27 mouse cellular contexts compared by ENCODE assay signal in the genomic region with DNA sequence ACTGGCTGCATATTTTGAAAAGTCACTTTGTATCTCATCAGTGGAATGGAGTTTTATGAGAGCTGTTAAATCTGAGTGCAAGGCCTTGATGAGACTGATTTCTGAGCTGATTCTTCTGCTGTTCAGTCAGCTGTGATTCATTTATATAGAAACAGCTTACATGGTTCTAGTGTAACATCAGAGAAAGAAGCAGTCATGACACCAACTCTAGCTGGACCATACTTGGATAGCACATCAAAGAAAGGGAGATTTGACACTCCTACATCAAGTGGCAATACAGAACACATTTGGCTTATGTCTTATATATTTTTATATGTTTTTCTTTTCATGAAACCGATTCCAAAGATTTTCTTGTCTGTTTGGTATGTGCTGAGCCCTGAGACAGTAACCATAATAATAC.
"Had no signal": no experiment of that assay in that cellular context is flagged by ENCODE, and none has a peak within 500 bp of the region (broad histone marks: within the 10 kb centered on the region; RNA-seq: fewer than 3 reads in every experiment).

No protein-coding gene starts in this region.

- H3K27me3 ChIP-seq: heart, embryonic 13.5 days; heart, embryonic 15.5 days; hindbrain, embryonic 12.5 days; intestine, embryonic 15.5 days; limb, embryonic 12.5 days; liver, embryonic 13.5 days; liver, embryonic 15.5 days had no signal

- H3K4me3 ChIP-seq: gastrocnemius, adult 2 months; heart, adult 2 months; heart, embryonic 13.5 days; heart, embryonic 15.5 days; hindbrain, embryonic 10.5 days; hindbrain, embryonic 12.5 days; intestine, embryonic 15.5 days; layer of hippocampus, adult 2 months; left cerebral cortex, adult 2 months; limb, embryonic 10.5 days; limb, embryonic 12.5 days; liver, embryonic 13.5 days; liver, embryonic 15.5 days had no signal

- H3K9me3 ChIP-seq: heart, embryonic 13.5 days; heart, embryonic 15.5 days; hindbrain, embryonic 10.5 days; hindbrain, embryonic 12.5 days; intestine, embryonic 15.5 days; limb, embryonic 10.5 days; limb, embryonic 12.5 days; liver, embryonic 13.5 days; liver, embryonic 15.5 days had no signal

- H3K27ac ChIP-seq: gastrocnemius, adult 2 months; heart, adult 2 months; heart, embryonic 13.5 days; heart, embryonic 15.5 days; hindbrain, embryonic 10.5 days; hindbrain, embryonic 12.5 days; hindbrain, embryonic 14.5 days; intestine, embryonic 15.5 days; layer of hippocampus, adult 2 months; left cerebral cortex, adult 2 months; limb, embryonic 10.5 days; limb, embryonic 12.5 days; liver, embryonic 13.5 days; liver, embryonic 15.5 days had no signal

- H3K36me3 ChIP-seq: heart, embryonic 13.5 days; heart, embryonic 15.5 days; hindbrain, embryonic 10.5 days; hindbrain, embryonic 12.5 days; intestine, embryonic 15.5 days; limb, embryonic 10.5 days; limb, embryonic 12.5 days; liver, embryonic 13.5 days; liver, embryonic 15.5 days had no signal

- H3K9ac ChIP-seq: heart, embryonic 13.5 days; heart, embryonic 15.5 days; hindbrain, embryonic 12.5 days; hindbrain, embryonic 14.5 days; intestine, embryonic 15.5 days; limb, embryonic 12.5 days; liver, embryonic 13.5 days; liver, embryonic 15.5 days had no signal

- ATAC-seq: hindbrain, embryonic 16.5 days; inflammation-experienced regulatory T-cells, adult 6 months; intestine, embryonic 15.5 days; intestine, postnatal 0 days had no signal

- DNase-seq: gastrocnemius, adult 2 months; gastrocnemius, postnatal 10 days; gastrocnemius, postnatal 25 days; heart, adult 2 months; heart, postnatal 14 days; heart, postnatal 4 days; kidney, adult 8-10 months; kidney, postnatal 14 days; kidney, postnatal 4 days; liver; liver, embryonic 13.5 days had no signal

- H3K4me2 ChIP-seq: heart, embryonic 11.5 days; heart, embryonic 13.5 days; heart, embryonic 15.5 days; hindbrain, embryonic 12.5 days; hindbrain, embryonic 14.5 days; intestine, embryonic 15.5 days; limb, embryonic 12.5 days; liver, embryonic 11.5 days; liver, embryonic 13.5 days; liver, embryonic 15.5 days had no signal

- H3K4me1 ChIP-seq: heart, embryonic 13.5 days; heart, embryonic 15.5 days; hindbrain, embryonic 12.5 days; intestine, embryonic 15.5 days; limb, embryonic 10.5 days; limb, embryonic 12.5 days; liver, embryonic 13.5 days; liver, embryonic 15.5 days had no signal
